Mouse (Mus musculus) liver, embryonic 12.5 days (tissue): ENCODE measurements around the gene Hsf3. TPM values are rescaled to one million over a fixed set of nuclear protein-coding genes. Genes with fewer than 3 reads are reported as not detected.

Experiments
- polyA plus RNA-seq: library from polyadenylated mRNA; unstranded; fragments of >200 nt; fragmentation: Nextera tagmentation; extraction: Ambion mirVana; gene quantifications from 2 replicates; pipeline ENCODE4 v1.2.1, GENCODE M21; 2016

The Hsf3 gene
- polyA plus RNA-seq, 1 experiment from 2014 or later, result not detected

Other genes with a start within 250 kb of the Hsf3 start
- gene Vsig4, start 162.9 kb downstream of the Hsf3 start, polyA plus RNA-seq, result not detected in 2 replicates
- 2.1 and 2.9 TPM in 2 replicates for gene Heph, start 935 bp downstream of the Hsf3 start, polyA plus RNA-seq